Mouse (Mus musculus): Measurements from ENCODE around the gene Magi2.

The Magi2 gene

GRCm38 (mm10) chr5:19746865-19747514 lies 520.2 kb downstream of the Magi2 start:
- no peak for DNase-seq (ENCODE audit: low spot score)

- no peak for DNase-seq (ENCODE audit: low spot score)
Measured at GRCm38 (mm10) chr5:19747631-19748030, 520.8 kb downstream of the Magi2 start.

DNA sequence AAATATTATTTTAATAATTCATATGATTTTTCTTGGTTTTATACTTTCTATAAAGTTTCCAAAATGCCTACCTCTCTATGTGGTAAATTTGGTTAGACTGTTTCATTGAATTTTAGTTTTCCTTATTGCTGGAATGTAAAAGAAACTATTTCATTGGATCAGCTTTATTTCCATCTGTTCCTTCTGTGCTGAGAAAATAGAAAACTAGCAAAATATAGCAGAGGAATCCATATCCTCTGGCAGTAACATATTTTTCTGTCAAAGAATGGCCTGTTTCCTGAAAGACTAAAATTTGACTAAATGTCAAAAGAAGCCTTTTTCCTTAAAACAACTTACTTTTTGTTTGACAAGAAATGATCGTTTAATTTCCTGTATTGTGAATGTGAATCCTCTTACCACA lies 552.4 kb downstream of the Magi2 start:
- no peak for DNase-seq (ENCODE audit: low spot score)

DNA sequence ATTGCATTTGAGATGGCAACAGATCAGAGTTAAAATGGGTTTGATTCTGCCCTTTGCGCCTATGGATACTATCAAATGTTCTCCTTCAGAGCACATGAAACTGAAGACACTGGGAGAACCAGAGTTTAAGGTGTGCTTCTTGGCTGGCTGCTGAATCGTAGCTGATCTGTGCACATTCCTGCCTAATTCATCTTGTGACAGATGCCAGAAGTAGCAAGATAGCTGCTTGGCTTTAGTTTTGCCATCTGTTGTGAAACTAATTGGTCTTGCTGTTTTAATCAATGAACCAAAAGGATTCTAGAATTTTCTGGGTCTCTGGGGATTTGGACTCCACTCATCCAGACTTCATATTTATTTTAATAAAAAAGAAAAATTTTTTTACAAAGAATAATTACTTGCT lies 553.2 kb downstream of the Magi2 start:
- DNase-seq (ENCODE audit: low spot score), result no peak

- no peak for DNase-seq (ENCODE audit: low spot score)
Measured at GRCm38 (mm10) chr5:19785320-19785719, 558.5 kb downstream of the Magi2 start.

- no peak for DNase-seq (ENCODE audit: low spot score)
Measured at GRCm38 (mm10) chr5:19787522-19788144, 560.8 kb downstream of the Magi2 start.

GRCm38 (mm10) chr5:19803052-19803769 lies 576.4 kb downstream of the Magi2 start:
- DNase-seq (ENCODE audit: low spot score), result no peak

DNA sequence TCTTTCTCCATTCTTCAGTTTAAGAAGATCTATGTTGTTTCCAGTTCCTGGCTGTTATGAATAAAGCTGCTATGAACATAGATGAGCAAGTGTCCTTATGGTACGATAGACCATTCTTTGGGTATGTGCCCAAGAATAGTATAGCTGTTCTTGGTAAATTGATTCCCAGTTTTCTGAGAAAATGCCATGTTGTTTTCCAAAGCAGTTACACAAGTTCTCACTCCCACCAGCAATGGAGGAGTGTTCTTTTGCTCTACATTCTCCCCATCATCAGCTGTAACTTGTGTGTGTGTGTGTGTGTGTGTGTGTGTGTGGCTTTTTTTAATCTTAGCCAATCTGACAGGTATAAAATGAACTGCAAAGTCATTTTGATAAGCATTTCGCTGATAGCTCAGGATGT lies 595.7 kb downstream of the Magi2 start:
- DNase-seq (ENCODE audit: low spot score), result no peak

DNA sequence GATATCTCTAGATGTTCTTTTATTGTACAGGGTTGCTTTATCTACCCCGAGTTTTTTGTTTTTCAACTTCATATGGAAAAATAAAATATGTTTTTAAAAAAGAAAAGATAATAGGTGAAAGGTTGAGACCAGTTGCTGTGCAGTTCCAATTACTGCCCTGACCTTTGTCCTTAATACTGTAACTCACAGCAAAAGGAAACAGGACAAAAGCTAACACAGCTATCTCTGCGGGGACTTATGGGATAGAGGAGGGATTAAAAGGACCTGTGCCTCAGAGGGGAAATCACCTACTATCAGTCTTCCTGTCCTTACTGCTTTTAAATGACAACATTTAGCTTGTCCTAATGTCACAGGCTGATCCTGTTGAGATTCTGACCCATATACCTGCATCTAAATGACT lies 599.1 kb downstream of the Magi2 start:
- no peak for DNase-seq (ENCODE audit: low spot score)

DNA sequence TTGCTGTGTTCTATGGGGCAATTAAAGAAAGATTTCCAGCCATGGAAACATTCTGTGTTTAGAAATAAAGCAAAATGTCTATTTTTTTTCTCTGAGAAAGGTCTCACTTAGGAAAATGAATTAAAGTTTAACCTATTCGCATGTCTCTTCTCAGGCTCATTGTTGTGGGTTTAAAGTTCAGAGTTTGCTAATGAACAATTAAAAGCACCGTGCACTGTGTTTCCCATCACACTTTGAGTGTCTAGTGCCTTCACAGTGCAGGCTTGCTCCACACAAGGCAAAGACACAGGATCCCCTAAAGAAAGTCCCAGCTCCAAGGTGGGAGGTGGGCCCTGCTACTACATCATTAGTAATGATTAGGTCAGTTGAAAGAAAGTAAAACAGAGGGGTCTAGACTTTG lies 602.5 kb downstream of the Magi2 start:
- DNase-seq (ENCODE audit: low spot score), result no peak

DNA sequence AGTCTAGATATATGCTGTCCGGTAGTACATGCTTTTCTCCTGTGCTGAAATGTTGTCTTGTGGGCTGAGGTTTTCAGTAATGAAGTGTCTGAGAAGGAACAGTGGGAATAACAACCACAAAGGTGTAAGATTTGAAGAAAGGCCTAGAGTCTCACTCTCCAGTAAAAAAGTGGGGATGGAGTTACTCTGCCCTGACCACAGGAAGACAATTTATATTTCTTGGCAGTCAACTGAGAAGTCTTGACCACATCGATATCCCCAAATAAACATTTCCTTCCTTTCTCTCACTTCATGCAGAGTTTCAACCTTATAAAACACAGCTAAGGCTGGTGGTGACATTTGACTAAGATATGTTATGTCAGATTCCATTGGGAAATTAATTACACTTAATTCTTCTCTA lies 636.0 kb downstream of the Magi2 start:
- no peak for DNase-seq (ENCODE audit: low spot score)

- no peak for DNase-seq (ENCODE audit: low spot score)
Measured at GRCm38 (mm10) chr5:19870406-19870805, 643.6 kb downstream of the Magi2 start.

DNA sequence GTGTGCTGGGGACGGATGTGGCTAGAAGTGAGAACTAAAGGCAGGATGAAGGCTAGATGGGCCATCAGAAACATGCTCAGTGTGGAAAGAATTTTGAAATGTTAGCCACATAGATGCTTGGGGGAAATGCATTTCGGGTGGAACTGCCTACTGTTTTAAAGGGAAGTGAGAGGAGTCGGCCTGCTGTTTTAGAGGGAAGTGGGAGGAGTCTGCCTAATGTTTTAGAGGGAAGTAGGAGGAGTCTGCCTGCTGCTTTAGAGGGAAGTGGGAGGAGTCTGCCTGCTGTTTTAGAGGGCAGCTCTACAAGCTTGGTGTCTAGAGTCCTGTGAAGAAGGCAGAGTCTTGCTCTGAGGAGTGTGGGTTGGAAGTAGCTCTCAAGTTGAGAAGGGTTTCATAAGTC lies 664.9 kb downstream of the Magi2 start:
- no peak for DNase-seq (ENCODE audit: low spot score)

- no peak for DNase-seq (ENCODE audit: low spot score)
Measured at GRCm38 (mm10) chr5:19895893-19896292, 669.1 kb downstream of the Magi2 start.

GRCm38 (mm10) chr5:19901625-19902024 lies 674.8 kb downstream of the Magi2 start:
- DNase-seq (ENCODE audit: low spot score), result no peak

DNA sequence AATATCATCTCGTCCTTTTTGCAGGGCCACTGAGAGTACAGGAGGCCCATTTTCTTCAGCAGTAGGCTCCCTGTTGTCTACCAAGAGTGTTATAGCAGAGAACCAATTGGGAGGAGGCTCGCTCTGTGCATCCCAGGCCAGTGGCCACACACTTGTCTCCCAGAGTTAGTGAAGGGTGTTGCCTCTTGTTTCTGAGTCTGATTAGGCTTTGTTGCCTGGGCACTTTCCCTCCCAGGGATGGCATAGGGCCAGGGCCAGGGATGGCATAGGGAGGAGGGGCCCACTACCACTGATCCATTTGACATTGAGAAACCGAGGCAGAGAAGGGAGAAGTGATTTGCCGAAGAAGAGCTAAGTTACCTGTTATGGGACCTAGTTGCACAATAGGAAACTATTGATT lies 679.8 kb downstream of the Magi2 start:
- DNase-seq (ENCODE audit: low spot score), result no peak

GRCm38 (mm10) chr5:19907381-19907982 lies 680.6 kb downstream of the Magi2 start:
- DNase-seq (ENCODE audit: low spot score), result no peak

- DNase-seq (ENCODE audit: low spot score), result no peak
Measured at GRCm38 (mm10) chr5:19907983-19908705, 681.3 kb downstream of the Magi2 start.

GRCm38 (mm10) chr5:19908706-19909060 lies 681.8 kb downstream of the Magi2 start:
- DNase-seq (ENCODE audit: low spot score), result no peak

- DNase-seq (ENCODE audit: low spot score), result no peak
Measured at GRCm38 (mm10) chr5:19909071-19909470, 682.2 kb downstream of the Magi2 start.

GRCm38 (mm10) chr5:19909664-19910063 lies 682.8 kb downstream of the Magi2 start:
- no peak for DNase-seq (ENCODE audit: low spot score)

DNA sequence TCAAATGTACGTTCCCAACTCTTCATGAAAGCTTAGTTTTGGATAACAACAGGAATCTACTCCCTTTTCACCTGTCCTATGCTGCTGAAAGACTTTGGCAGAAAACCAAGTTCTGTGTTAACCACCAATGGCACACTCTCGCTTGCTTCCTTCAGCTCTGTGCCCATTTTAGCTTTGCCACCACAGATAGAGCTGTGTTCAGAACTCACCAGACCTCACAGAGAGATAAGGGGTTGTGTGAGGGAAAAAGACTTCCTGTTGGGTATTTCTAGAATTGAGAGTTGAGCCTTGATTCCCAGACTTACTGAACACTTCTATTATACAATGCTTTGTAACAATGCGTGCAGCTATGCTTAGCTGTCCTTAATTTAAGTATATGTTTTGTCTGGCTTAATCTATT lies 705.3 kb downstream of the Magi2 start:
- no peak for DNase-seq (ENCODE audit: low spot score)
